Mouse (Mus musculus): ENCODE measurements at regions not wholly inside any gene's neighbourhood (a gene's known extent, or its start where the extent isn't known, plus 50 kb on each side); places are given as distances from the start of the nearest gene placed in this dataset.

- no peak for DNase-seq
Measured at GRCm38 (mm10) chr10:117443426-117444350, 63.9 kb upstream of the Cpsf6 start.

- no peak for DNase-seq
Measured at GRCm38 (mm10) chr10:117441979-117442803, 62.4 kb upstream of the Cpsf6 start.

- DNase-seq: peak; percentile 47
Measured at GRCm38 (mm10) chr10:117441121-117441978, 61.5 kb upstream of the Cpsf6 start.

- DNase-seq: no peak
Measured at GRCm38 (mm10) chr10:117440225-117440976, 60.6 kb upstream of the Cpsf6 start.

GRCm38 (mm10) chr10:117439206-117440110 lies 59.6 kb upstream of the Cpsf6 start:
- no peak for DNase-seq

- no peak for DNase-seq
Measured at GRCm38 (mm10) chr10:117438614-117439193, 58.9 kb upstream of the Cpsf6 start.

- no peak for DNase-seq
Measured at GRCm38 (mm10) chr10:117437970-117438369, 58.2 kb upstream of the Cpsf6 start.

- DNase-seq: peak; percentile 72
Measured at GRCm38 (mm10) chr10:117436875-117437715, 57.3 kb upstream of the Cpsf6 start.

- no peak for DNase-seq
Measured at GRCm38 (mm10) chr10:117436308-117436874, 56.6 kb upstream of the Cpsf6 start.

GRCm38 (mm10) chr10:117435734-117436121 lies 55.9 kb upstream of the Cpsf6 start:
- no peak for DNase-seq

GRCm38 (mm10) chr10:117434871-117435733 lies 55.3 kb upstream of the Cpsf6 start:
- DNase-seq: peak; percentile 96

- DNase-seq: no peak
Measured at GRCm38 (mm10) chr10:117434293-117434842, 54.6 kb upstream of the Cpsf6 start.

- DNase-seq: no peak
Measured at GRCm38 (mm10) chr10:117433547-117434292, 53.9 kb upstream of the Cpsf6 start.

GRCm38 (mm10) chr10:117432871-117433546 lies 53.2 kb upstream of the Cpsf6 start:
- DNase-seq: no peak

- DNase-seq: peak; percentile 85
Measured at GRCm38 (mm10) chr10:117432415-117432814, 52.6 kb upstream of the Cpsf6 start.

GRCm38 (mm10) chr10:117431850-117432249 lies 52.0 kb upstream of the Cpsf6 start:
- no peak for DNase-seq
